Mouse (Mus musculus) E14TG2a.4 (cell line): Measurements from ENCODE around the gene Pou2f3.

Experiments
- CTCF ChIP-seq: conservative IDR thresholded peaks from 2 replicates; pipeline ENCODE4 v1.5.1; 2014; ENCODE audit warnings: low read length
- NANOG ChIP-seq: IDR thresholded peaks from 2 replicates; pipeline ENCODE4 v1.6.1; 2014; ENCODE audit warnings: borderline replicate concordance, low read length, mixed read lengths

GRCm38 (mm10) chr9:43093803-43094202 lies 116.4 kb downstream of the Pou2f3 start:
- TF ChIP-seq CTCF, result no peak
- no peak for TF ChIP-seq NANOG
